Mouse (Mus musculus) erythroblast, embryonic 14.5 days (primary cell): ENCODE results near the gene Tmem38b.

Source experiments
- GATA1 ChIP-seq: IDR thresholded peaks from 2 replicates; pipeline ENCODE4 v1.6.1; 2012; ENCODE audit warnings: low read length, inconsistent platforms, mixed read lengths
- TAL1 ChIP-seq: IDR thresholded peaks from 3 replicates; pipeline ENCODE4 v1.6.1; 2012; ENCODE audit warnings: low read length, inconsistent platforms, mixed read lengths

- no peak for TF ChIP-seq GATA1
- TF ChIP-seq TAL1 = no peak
Observed at GRCm38 (mm10) chr4:53823697-53824096, 2.1 kb upstream of the Tmem38b start.
